Mouse (Mus musculus): ENCODE results near the gene Trap1.

DNA sequence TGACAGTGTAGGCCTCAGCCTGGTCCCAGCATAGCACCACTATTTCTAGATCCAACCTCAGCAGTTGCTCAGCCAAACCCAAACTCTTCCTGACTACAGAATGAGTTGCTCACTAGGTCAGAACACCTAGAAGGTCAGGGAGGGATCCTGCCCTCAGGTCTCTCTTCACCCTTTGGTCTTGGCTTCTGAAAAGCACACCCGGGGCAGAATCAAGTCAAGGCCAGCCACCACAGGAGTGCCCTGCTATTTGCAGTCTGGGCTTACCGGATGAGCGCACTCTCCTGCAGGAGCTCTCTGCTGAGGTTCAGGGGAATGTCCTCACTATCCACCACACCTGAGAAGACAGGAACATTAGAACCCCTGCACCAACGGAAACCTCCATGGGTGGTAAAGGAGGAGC lies 25.0 kb downstream of the Trap1 start:
- TF ChIP-seq CTCF (IDR thresholded peaks at IDR 0.05; ENCODE audit: borderline replicate concordance, extremely low read depth, insufficient read depth, insufficient read length): no peak
- TF ChIP-seq POLR2A (IDR thresholded peaks at IDR 0.05; ENCODE audit: borderline replicate concordance, extremely low read depth, insufficient read depth, insufficient read length, poor library complexity, severe bottlenecking): no peak
